Mouse (Mus musculus) CH12.LX (cell line): ENCODE results near the gene Wasl.

Experiments
- CHD1 ChIP-seq: IDR thresholded peaks from 2 replicates; pipeline ENCODE4 v1.6.1; 2012; ENCODE audit warnings: low read depth, low read length, improper control_type of control experiment, inconsistent platforms
- CTCF ChIP-seq, 2 experiments: IDR thresholded peaks in 1 of 2; conservative IDR thresholded peaks in 1 of 2; 2 replicates each; pipeline ENCODE4 v1.5.1; 2011 to 2012; ENCODE audit warnings: low read depth in 2 of 2, low read length in 2 of 2, improper control_type of control experiment in 1 of 2, inconsistent platforms in 1 of 2, mild to moderate bottlenecking in 1 of 2, moderate library complexity in 1 of 2
- EP300 ChIP-seq: IDR thresholded peaks from 2 replicates; pipeline ENCODE4 v1.6.1; 2011; ENCODE audit warnings: low read length, improper control_type of control experiment
- HCFC1 ChIP-seq: IDR thresholded peaks from 2 replicates; pipeline ENCODE4 v1.6.1; 2012; ENCODE audit warnings: low read depth, mild to moderate bottlenecking, inconsistent platforms, low read length, improper control_type of control experiment
- JUND ChIP-seq: conservative IDR thresholded peaks from 2 replicates; pipeline ENCODE4 v1.6.1; 2011; ENCODE audit warnings: low read depth, low read length, improper control_type of control experiment
- MAX ChIP-seq: IDR thresholded peaks from 2 replicates; pipeline ENCODE4 v1.6.1; 2011; ENCODE audit warnings: low read length, improper control_type of control experiment
- NELFE ChIP-seq: IDR thresholded peaks from 2 replicates; pipeline ENCODE4 v1.6.1; 2011; ENCODE audit warnings: low read depth, low read length, improper control_type of control experiment
- NRF1 ChIP-seq: IDR thresholded peaks from 2 replicates; pipeline ENCODE4 v1.6.1; 2014; ENCODE audit warnings: low read depth, mild to moderate bottlenecking, inconsistent platforms, low read length, improper control_type of control experiment, moderate library complexity
- PAX5 ChIP-seq: IDR thresholded peaks from 2 replicates; pipeline ENCODE4 v1.6.1; 2012; ENCODE audit warnings: low read length, inconsistent platforms, mixed read lengths
- POLR2A ChIP-seq: IDR thresholded peaks from 2 replicates; pipeline ENCODE4 v1.6.1; 2011; ENCODE audit warnings: low read depth, mild to moderate bottlenecking, improper control_type of control experiment, low read length
- TCF12 ChIP-seq: IDR thresholded peaks from 2 replicates; pipeline ENCODE4 v1.6.1; 2014; ENCODE audit warnings: low read depth, mild to moderate bottlenecking, inconsistent platforms, low read length, improper control_type of control experiment
- USF2 ChIP-seq: conservative IDR thresholded peaks from 2 replicates; pipeline ENCODE4 v1.6.1; 2011; ENCODE audit warnings: low read depth, low read length, improper control_type of control experiment
- ZKSCAN1 ChIP-seq: IDR thresholded peaks from 2 replicates; pipeline ENCODE4 v1.6.1; 2012; ENCODE audit warnings: low read depth, inconsistent platforms, low read length, improper control_type of control experiment, borderline replicate concordance

GRCm38 (mm10) chr6:24666248-24666647 is 1.4 kb upstream of the Wasl start:
- TF ChIP-seq CTCF (conservative IDR thresholded peaks at IDR 0.05 in 1 of 2, IDR thresholded peaks at IDR 0.05 in 1 of 2; ENCODE audit: low read depth in 2 of 2, low read length in 2 of 2) (no peak), USF2 (no peak), EP300 (no peak), MAX (no peak), TCF12 (no peak), PAX5 (no peak), ZKSCAN1 (no peak), POLR2A (no peak), NRF1 (no peak), NELFE (no peak), CHD1 (no peak), JUND (no peak), HCFC1 (no peak)
